Mouse (Mus musculus) myocyte (in vitro differentiated cells): ENCODE measurements around the gene Camkk1. TPM values are rescaled to one million over a fixed set of nuclear protein-coding genes. Genes with fewer than 3 reads are reported as not detected.

Experiments used
- H3K27me3 ChIP-seq: one replicate; pipeline ENCODE4 v1.6.1; 2011; ENCODE audit not compliant: control insufficient read depth, insufficient read depth, insufficient read length
- H3K36me3 ChIP-seq: one replicate; pipeline ENCODE4 v1.6.1; 2011; ENCODE audit not compliant: control insufficient read depth, insufficient read depth
- H3K4me2 ChIP-seq: one replicate; pipeline ENCODE4 v1.6.1; 2011; ENCODE audit warnings: low read depth, control low read depth
- H3K4me3 ChIP-seq: one replicate; pipeline ENCODE4 v1.5.1; 2011; ENCODE audit warnings: mild to moderate bottlenecking, control low read depth, moderate library complexity
- H3K79me2 ChIP-seq: one replicate; pipeline ENCODE4 v1.6.1; 2011; ENCODE audit not compliant: control insufficient read depth, insufficient read depth
- H3ac ChIP-seq: one replicate; pipeline ENCODE4 v1.6.1; 2011; ENCODE audit not compliant: control insufficient read depth, insufficient read length
- CEBPB ChIP-seq: IDR thresholded peaks from 2 replicates; pipeline ENCODE4 v1.6.1; 2011; ENCODE audit warnings: mild to moderate bottlenecking, moderate library complexity; ENCODE audit not compliant: poor library complexity, insufficient read depth, severe bottlenecking
- E2F4 ChIP-seq: IDR thresholded peaks from one replicate; pipeline ENCODE4 v1.6.1; 2011; ENCODE audit warnings: mild to moderate bottlenecking, control low read depth, moderate library complexity; ENCODE audit not compliant: insufficient read depth
- MAX ChIP-seq: IDR thresholded peaks from one replicate; pipeline ENCODE4 v1.6.1; 2011; ENCODE audit warnings: low read depth, mild to moderate bottlenecking, control low read depth
- MYOD1 ChIP-seq, 3 experiments: IDR thresholded peaks; one replicate each; pipeline ENCODE4 v1.6.1; 2011; ENCODE audit warnings: control low read depth in 2 of 3, low read depth in 2 of 3, mild to moderate bottlenecking in 2 of 3, moderate library complexity in 1 of 3; ENCODE audit not compliant: insufficient read length in 2 of 3, control insufficient read depth in 1 of 3
- MYOG ChIP-seq, 3 experiments: IDR thresholded peaks; one replicate each; pipeline ENCODE4 v1.6.1; 2011; ENCODE audit warnings: control low read depth in 2 of 3, low read depth in 2 of 3, mild to moderate bottlenecking in 2 of 3; ENCODE audit not compliant: insufficient read length in 2 of 3, control insufficient read depth in 1 of 3, insufficient read depth in 1 of 3
- POLR2A ChIP-seq: IDR thresholded peaks from one replicate; pipeline ENCODE4 v1.6.1; 2011; ENCODE audit warnings: low read depth, mild to moderate bottlenecking, control low read depth, moderate library complexity; ENCODE audit not compliant: insufficient read length
- POLR2AphosphoS2 ChIP-seq: IDR thresholded peaks from one replicate; pipeline ENCODE4 v1.6.1; 2011; ENCODE audit warnings: low read depth, control low read depth; ENCODE audit not compliant: insufficient read length
- REST ChIP-seq: IDR thresholded peaks from one replicate; pipeline ENCODE4 v1.6.1; 2011; ENCODE audit warnings: mild to moderate bottlenecking, control low read depth, moderate library complexity; ENCODE audit not compliant: insufficient read depth, insufficient read length
- SRF ChIP-seq: IDR thresholded peaks from one replicate; pipeline ENCODE4 v1.6.1; 2011; ENCODE audit warnings: low read depth; ENCODE audit not compliant: control insufficient read depth, insufficient read length
- TCF12 ChIP-seq: IDR thresholded peaks from one replicate; pipeline ENCODE4 v1.6.1; 2011; ENCODE audit warnings: mild to moderate bottlenecking, control low read depth; ENCODE audit not compliant: poor library complexity, insufficient read depth, severe bottlenecking
- TCF3 ChIP-seq: IDR thresholded peaks from one replicate; pipeline ENCODE4 v1.6.1; 2011; ENCODE audit warnings: low read depth, control low read depth; ENCODE audit not compliant: insufficient read length
- USF1 ChIP-seq: IDR thresholded peaks from one replicate; pipeline ENCODE4 v1.6.1; 2011; ENCODE audit warnings: low read depth, mild to moderate bottlenecking, control low read depth, moderate library complexity
- polyA plus RNA-seq: library from polyadenylated mRNA; unstranded; fragments of >200 nt; fragmentation: generic; extraction: Trizol; gene quantifications from one replicate; pipeline ENCODE4 v1.2.1, GENCODE M21; 2012; ENCODE audit warnings: missing spikeins

Camkk1 gene
- polyA plus RNA-seq, 1 experiment: 3.3 TPM

DNA sequence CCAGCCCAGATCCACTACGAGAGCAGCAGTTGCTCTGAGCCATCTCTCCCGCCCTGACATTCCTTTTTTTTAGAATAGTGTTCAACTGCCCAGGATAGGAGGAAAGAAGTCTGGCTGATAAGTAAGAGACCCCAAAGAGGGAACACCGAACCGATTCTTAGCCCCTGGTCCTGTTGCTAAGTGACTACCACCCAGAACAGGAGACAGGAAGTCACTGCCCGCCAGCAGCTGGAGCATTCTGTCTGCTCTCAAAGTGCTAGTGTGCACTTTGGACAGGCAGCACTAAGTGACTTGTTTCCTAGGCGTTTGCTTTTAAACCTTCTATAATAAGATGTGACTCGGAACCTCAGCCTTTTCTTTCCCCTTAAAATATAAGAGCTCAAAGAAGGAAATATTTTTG lies 66.6 kb downstream of the Camkk1 start:
- H3K36me3 ChIP-seq: peaks cover 9% of the 10 kb centered on the region
- no peak for TF ChIP-seq TCF12
- no peak for TF ChIP-seq MYOG (IDR thresholded peaks at IDR 0.05; ENCODE audit: control insufficient read depth in 1 of 3, insufficient read depth in 1 of 3, insufficient read length in 2 of 3, low read depth in 2 of 3)
- no peak for TF ChIP-seq SRF
- TF ChIP-seq CEBPB: no peak
- TF ChIP-seq POLR2AphosphoS2: no peak
- no peak for TF ChIP-seq TCF3
- TF ChIP-seq USF1: no peak
- no peak for TF ChIP-seq POLR2A
- no peak for TF ChIP-seq REST
- TF ChIP-seq MAX: no peak
- TF ChIP-seq MYOD1 (IDR thresholded peaks at IDR 0.05; ENCODE audit: control insufficient read depth in 1 of 3, insufficient read length in 2 of 3, low read depth in 2 of 3): no peak
- H3K79me2 ChIP-seq: no peaks in the 10 kb centered on the region
- no peaks in the 10 kb centered on the region for H3K27me3 ChIP-seq
- no peak overlapping the region for H3ac ChIP-seq
- no peak overlapping the region for H3K4me2 ChIP-seq
- H3K4me3 ChIP-seq: no peak overlapping the region

DNA sequence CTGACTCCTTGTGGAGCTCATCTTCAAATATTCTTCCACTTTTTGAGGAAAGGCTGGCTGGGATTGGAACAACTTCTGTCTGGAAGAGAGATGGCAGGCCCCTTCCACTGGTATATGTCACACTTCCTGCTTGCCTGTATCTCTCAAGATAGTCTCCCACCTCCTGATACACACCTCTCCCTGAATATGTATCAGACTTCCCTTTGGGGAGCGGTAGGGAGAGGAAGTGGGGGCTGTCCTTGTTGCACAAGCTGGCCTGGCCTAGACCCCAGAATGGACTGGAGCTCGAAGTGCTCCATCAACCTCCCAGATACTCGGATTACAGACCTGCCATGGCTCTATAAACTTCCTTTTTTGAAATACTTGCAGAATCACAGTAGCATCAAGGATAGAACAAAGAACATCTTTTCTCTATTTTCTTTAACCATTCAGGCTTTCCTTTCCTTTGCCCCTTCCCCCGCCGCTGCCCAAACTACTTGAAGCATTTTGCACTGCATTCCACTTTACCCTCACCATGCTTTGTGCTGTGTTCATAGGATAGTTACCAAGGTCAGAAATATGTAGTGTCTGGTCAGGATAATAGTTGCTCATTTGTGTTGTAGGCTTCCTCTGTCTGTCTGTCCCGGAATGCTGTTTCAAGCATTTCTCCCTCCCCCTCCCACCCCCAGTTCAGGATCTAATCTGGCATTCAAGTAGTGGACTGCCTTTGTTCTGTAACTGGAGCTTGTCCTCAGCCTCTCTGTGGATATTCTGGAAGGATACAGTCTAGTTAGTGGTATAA lies 69.1 kb downstream of the Camkk1 start:
- TF ChIP-seq USF1 (no peak), MYOG (IDR thresholded peaks at IDR 0.05; ENCODE audit: control insufficient read depth in 1 of 3, insufficient read depth in 1 of 3, insufficient read length in 2 of 3, low read depth in 2 of 3) (no peak), SRF (no peak), MAX (no peak)
- Histone ChIP-seq H3K4me3 (no peak overlapping the region), H3ac (no peak overlapping the region)

DNA sequence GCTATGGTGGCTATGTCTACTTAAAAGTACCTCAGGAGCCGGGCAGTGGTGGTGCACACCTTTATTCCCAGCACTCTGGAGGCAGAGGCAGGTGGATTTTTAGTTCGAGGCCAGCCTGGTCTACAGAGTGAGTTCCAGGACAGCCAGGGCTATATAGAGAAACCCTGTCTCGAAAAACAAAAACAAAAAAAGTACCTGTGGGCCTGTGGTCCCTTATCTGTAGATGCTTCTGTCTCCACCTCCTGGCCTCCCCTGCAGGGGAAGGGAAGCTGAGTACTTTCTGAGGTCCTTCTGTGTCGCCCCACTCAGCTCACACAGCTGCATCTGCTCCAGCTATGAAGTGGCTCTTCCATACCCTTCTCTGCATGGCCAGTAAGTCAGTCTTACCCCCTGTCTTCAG lies 71.5 kb downstream of the Camkk1 start, which contains the start of gene Itgae:
TSS of gene Itgae (plus strand) at position 301 of the 400 bp plus-strand sequence.
- H3K4me2 ChIP-seq: no peak within 1 kb of the TSS
- no peak within 1 kb of the TSS for H3ac ChIP-seq
- TF ChIP-seq TCF12: no peak
- no peaks in the 10 kb centered on the region for H3K27me3 ChIP-seq
- no peak within 1 kb of the TSS for H3K4me3 ChIP-seq
- H3K36me3 ChIP-seq: peaks cover 3% of the 10 kb centered on the region
- no peaks in the 10 kb centered on the region for H3K79me2 ChIP-seq

More for the DNA sequence above, 69.1 kb downstream of the Camkk1 start:
- H3K36me3 ChIP-seq: peaks cover 9% of the 10 kb centered on the region
- H3K4me2 ChIP-seq: no peak overlapping the region
- H3K27me3 ChIP-seq: no peaks in the 10 kb centered on the region
- no peaks in the 10 kb centered on the region for H3K79me2 ChIP-seq

DNA sequence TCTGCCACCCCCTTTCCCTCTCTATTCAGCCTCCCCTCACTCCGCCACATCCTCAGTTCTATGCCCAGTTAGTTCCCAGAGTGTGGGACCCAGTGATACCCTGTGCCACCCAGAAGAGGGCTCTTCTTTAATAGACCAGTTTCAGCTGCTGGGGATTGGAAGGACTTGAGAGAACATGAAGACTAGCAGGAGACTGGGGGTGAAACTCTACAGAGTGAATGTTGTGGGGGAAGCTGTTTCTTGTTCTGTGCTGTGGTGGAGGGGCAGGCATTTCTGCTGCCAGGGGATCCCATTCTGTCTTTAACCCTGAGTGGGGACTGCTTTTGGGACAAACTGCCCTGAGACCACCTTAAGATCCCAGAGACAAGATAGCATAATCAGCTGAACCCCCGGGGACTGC lies 72.0 kb downstream of the Camkk1 start:
- H3K4me3 ChIP-seq: no peak overlapping the region
- H3K27me3 ChIP-seq: no peaks in the 10 kb centered on the region
- H3K4me2 ChIP-seq: no peak overlapping the region
- TF ChIP-seq MYOD1 (IDR thresholded peaks at IDR 0.05; ENCODE audit: control insufficient read depth in 1 of 3, insufficient read length in 2 of 3, low read depth in 2 of 3) (no peak), CEBPB (no peak), TCF12 (no peak), MYOG (IDR thresholded peaks at IDR 0.05; ENCODE audit: control insufficient read depth in 1 of 3, insufficient read depth in 1 of 3, insufficient read length in 2 of 3, low read depth in 2 of 3) (no peak), POLR2AphosphoS2 (no peak), POLR2A (no peak), SRF (no peak), USF1 (no peak), E2F4 (no peak), REST (no peak), TCF3 (no peak), MAX (no peak)
- no peak overlapping the region for H3ac ChIP-seq
- peaks cover 3% of the 10 kb centered on the region for H3K36me3 ChIP-seq
- H3K79me2 ChIP-seq: no peaks in the 10 kb centered on the region

Other genes starting within 250 kb of the Camkk1 start
- gene Cyb5d2, start 222.9 kb upstream of the Camkk1 start, polyA plus RNA-seq: 6.9 TPM
- gene Zzef1, start 222.8 kb upstream of the Camkk1 start, polyA plus RNA-seq: 8.1 TPM
- gene Atp2a3, start 57.8 kb upstream of the Camkk1 start, polyA plus RNA-seq: 26.1 TPM
- gene P2rx1, start 19.9 kb upstream of the Camkk1 start, polyA plus RNA-seq: 0.24 TPM
- 3.5 TPM for gene Ncbp3, start 28.8 kb downstream of the Camkk1 start, polyA plus RNA-seq
- gene Itgae, start 71.6 kb downstream of the Camkk1 start, polyA plus RNA-seq: 0.06 TPM
- 3.3 TPM for gene Haspin, start 119.3 kb downstream of the Camkk1 start, polyA plus RNA-seq
- 3.5 TPM for gene P2rx5, start 141.4 kb downstream of the Camkk1 start, polyA plus RNA-seq
- 68.2 TPM for gene Emc6, start 158.0 kb downstream of the Camkk1 start, polyA plus RNA-seq
- gene Tax1bp3, start 158.1 kb downstream of the Camkk1 start, polyA plus RNA-seq: 85.2 TPM
- 11.6 TPM for gene Ctns, start 180.0 kb downstream of the Camkk1 start, polyA plus RNA-seq
- 1.3 TPM for gene Shpk, start 180.5 kb downstream of the Camkk1 start, polyA plus RNA-seq
- 0.17 TPM for gene Trpv1, start 215.3 kb downstream of the Camkk1 start, polyA plus RNA-seq
- gene Trpv3, start 248.4 kb downstream of the Camkk1 start, polyA plus RNA-seq: 0.05 TPM